Mouse (Mus musculus) c-Kit-positive CD71-positive TER-119-negative erythroid progenitor cells, embryonic 14.5 days (primary cell): ENCODE measurements at regions not wholly inside any gene's neighbourhood (a gene's known extent, or its start where the extent isn't known, plus 50 kb on each side); places are given as distances from the start of the nearest gene placed in this dataset.
A peak's percentile ranks its signal among the peaks of the same experiment; 100 is the strongest.

Experiments used
- DNase-seq: peaks from one replicate; pipeline ENCODE4 v3.0.0-alpha.2; 2013; ENCODE audit warnings: low read depth

- DNase-seq, result no peak
Measured at GRCm38 (mm10) chr2:116979561-116980391, 101.3 kb downstream of the Tmco5 start.

GRCm38 (mm10) chr2:116980692-116981091 is 102.2 kb downstream of the Tmco5 start:
- DNase-seq, result no peak

GRCm38 (mm10) chr2:116983351-116983750 is 104.9 kb downstream of the Tmco5 start:
- DNase-seq, result no peak

- DNase-seq, result no peak
Measured at GRCm38 (mm10) chr2:116983821-116984351, 105.4 kb downstream of the Tmco5 start.

- DNase-seq, result no peak
Measured at GRCm38 (mm10) chr2:116984597-116984996, 106.1 kb downstream of the Tmco5 start.

- no peak for DNase-seq
Measured at GRCm38 (mm10) chr2:116985549-116985948, 107.1 kb downstream of the Tmco5 start.

GRCm38 (mm10) chr2:116988953-116989674 is 110.6 kb downstream of the Tmco5 start:
- no peak for DNase-seq

- DNase-seq, result no peak
Measured at GRCm38 (mm10) chr2:116990106-116990505, 111.6 kb downstream of the Tmco5 start.

- no peak for DNase-seq
Measured at GRCm38 (mm10) chr2:116991561-116992042, 113.1 kb downstream of the Tmco5 start.

- DNase-seq, result no peak
Measured at GRCm38 (mm10) chr2:116993724-116994123, 115.2 kb downstream of the Tmco5 start.

- DNase-seq, result no peak
Measured at GRCm38 (mm10) chr2:116996302-116996701, 117.8 kb downstream of the Tmco5 start.

GRCm38 (mm10) chr2:116998822-116999221 is 120.3 kb downstream of the Tmco5 start:
- peak; percentile 58 for DNase-seq

GRCm38 (mm10) chr2:116999592-116999991 is 121.1 kb downstream of the Tmco5 start:
- no peak for DNase-seq

- no peak for DNase-seq
Measured at GRCm38 (mm10) chr2:117003976-117004375, 117.2 kb upstream of the Spred1 start.

- no peak for DNase-seq
Measured at GRCm38 (mm10) chr2:117006846-117007245, 114.3 kb upstream of the Spred1 start.

GRCm38 (mm10) chr2:117008922-117009321 is 112.3 kb upstream of the Spred1 start:
- DNase-seq, result peak; percentile 16

GRCm38 (mm10) chr2:117010001-117010400 is 111.2 kb upstream of the Spred1 start:
- DNase-seq, result no peak

GRCm38 (mm10) chr2:117010942-117011341 is 110.2 kb upstream of the Spred1 start:
- DNase-seq, result no peak

- no peak for DNase-seq
Measured at GRCm38 (mm10) chr2:117017921-117018651, 103.1 kb upstream of the Spred1 start.

GRCm38 (mm10) chr2:117018917-117019538 is 102.1 kb upstream of the Spred1 start:
- no peak for DNase-seq

- DNase-seq, result no peak
Measured at GRCm38 (mm10) chr2:117019552-117019951, 101.6 kb upstream of the Spred1 start.

GRCm38 (mm10) chr2:117021787-117022186 is 99.4 kb upstream of the Spred1 start:
- DNase-seq, result no peak
